Mouse (Mus musculus): ENCODE measurements around the gene Sult6b2.

The Sult6b2 gene

GRCm38 (mm10) chr6:142804402-142804801, at the start of gene Sult6b2:
Sult6b2 (minus strand) TSS chr6:142804502.
- no peak for DNase-seq (ENCODE audit: low read depth, low spot score)

DNA sequence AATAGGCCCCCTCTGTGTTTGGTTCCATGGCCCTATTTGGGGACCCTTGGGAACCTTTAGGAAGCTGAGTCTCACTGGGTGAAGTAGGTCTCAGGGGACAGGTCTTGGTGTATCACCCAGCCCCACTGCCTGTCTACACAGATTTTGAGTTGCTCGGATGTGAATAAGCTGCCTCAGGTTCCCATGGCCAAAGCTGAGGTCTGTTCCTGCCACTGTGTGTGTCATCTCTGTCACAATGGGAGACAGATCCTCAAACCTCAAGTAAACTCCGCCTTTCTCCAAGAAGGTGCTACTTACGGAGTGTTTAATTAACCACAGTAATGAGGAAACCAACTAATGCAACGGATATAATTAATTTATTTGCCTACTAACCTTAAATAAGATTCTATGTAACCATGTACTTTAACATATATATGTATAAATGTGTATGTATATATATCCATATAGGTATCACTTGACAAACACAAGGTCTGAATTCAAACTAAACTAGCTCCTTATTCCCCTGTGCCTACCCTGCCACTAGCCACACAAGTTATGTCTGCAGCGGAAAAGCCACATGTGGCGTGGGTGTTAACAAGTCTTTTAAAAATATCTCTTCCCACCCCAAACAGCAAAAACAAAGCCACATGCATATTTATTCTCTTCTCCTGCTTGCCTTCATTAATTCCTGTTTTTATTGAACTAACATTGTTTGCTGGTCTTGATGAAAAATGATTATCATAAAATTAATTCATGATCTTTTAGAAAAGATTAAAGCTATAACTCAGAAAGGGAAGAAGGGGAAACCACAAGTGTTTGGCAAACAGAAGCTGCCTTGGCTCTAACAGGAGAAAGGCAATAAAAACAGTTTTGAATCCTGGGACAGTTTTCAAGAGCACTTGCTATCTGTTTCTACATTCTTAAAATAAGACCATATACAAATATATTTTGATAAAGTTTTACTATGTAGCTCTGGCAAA, 48.4 kb upstream of the Sult6b2 start:
- no peak for DNase-seq (ENCODE audit: low read depth, low spot score)

DNA sequence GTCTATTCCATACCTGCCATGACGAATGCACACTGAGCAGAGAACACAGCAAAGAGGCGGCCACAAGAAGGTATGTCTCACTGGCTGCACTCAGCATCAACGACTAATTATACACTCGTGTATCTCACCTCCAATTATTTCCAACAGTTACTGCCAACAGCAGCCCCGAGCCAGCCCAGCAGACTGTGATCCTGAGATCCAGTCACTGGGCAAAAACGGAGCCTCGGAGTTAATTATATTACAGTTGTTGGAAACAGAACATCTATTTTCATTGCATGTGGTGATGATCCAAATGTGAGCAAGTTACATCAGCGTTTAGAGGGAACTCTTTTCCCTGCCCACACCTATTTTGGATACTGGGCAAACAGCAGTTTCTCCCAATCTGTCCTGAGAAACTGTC, 46.1 kb upstream of the Sult6b2 start:
- no peak for DNase-seq (ENCODE audit: low read depth, low spot score)

DNA sequence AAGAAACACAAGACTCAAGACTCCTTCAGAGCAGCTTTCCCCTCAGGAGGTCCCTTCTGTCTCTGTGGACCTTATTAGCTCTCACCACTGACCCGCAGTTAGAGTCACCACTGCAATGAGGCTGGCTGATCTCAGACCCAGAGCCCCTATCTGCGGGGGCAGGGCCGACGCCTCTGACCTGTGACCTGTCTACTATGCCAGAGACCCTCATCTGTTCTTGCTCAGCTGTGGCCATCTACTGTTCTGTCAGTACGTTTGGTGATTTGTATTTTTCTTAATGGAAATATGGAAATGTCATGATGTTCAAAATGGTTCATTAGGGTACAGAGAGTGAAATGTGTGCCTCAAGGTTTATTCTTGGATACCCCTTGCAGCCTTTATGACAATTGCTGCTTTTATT, 45.0 kb upstream of the Sult6b2 start:
- no peak for DNase-seq (ENCODE audit: low read depth, low spot score)

- DNase-seq (ENCODE audit: low read depth, low spot score): no peak
These were observed 43.8 kb upstream of the Sult6b2 start for GRCm38 (mm10) chr6:142847914-142848674.

GRCm38 (mm10) chr6:142846855-142847254, 42.6 kb upstream of the Sult6b2 start:
- no peak for DNase-seq (ENCODE audit: low read depth, low spot score)

DNA sequence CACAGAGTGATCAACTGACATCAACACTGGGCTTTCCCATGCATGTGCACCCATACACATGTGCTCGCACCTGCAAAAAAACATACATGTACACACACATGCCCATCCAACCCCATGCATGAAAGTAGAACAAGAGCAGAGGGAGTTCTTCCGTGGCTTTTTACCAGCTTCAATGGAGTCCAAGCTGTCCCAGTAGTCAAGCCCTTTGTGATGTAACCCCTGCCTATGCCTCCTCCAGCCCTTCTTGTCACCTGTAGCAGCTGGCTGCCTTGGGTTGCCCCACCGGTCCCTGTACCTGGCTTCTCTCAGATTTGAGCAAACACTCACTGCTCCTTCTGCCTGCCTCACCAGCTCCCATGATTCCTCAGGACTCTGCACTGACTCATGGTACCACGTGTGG, 40.8 kb upstream of the Sult6b2 start:
- no peak for DNase-seq (ENCODE audit: low read depth, low spot score)

DNA sequence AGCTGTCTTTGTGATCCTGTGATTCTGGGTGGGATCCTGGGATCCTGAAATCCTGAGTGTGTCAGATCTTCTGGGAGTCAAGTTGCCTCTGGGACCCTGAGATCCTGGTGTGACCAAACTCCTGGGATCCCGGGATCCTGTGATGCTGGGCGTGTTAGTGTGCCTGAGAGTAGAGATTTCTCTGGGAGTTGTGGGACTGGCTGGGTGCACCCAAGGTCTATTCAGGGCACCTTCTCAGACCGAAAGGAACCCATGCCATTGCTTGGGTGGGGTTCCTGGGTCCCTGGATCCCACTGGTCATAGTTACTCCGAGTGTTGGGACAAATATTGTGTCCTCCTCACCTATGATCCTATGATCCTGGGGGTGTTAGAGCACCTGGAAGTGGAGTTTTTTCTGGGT, 39.8 kb upstream of the Sult6b2 start:
- DNase-seq (ENCODE audit: low read depth, low spot score): no peak

DNA sequence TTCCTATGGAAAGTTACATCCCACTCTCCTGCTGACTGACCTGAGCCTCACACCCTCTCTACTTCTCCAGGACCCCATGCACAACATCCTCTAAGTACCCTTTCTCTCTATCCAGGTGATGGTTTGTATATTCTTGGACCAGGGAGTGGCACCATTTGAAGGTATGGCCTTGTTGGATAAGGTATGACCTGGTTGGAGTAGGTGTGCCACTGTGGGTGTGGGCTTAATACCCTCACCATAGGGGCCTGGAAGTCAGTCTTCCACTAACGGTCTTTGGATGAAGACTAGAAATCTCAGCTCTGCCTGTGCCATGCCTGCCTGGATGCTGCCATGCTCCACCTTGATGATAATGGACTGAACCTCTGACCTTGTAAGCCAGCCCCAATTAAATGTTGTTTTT, 34.2 kb upstream of the Sult6b2 start:
- DNase-seq (ENCODE audit: low read depth, low spot score): no peak

- DNase-seq (ENCODE audit: low read depth, low spot score): no peak
These were observed 33.0 kb upstream of the Sult6b2 start for GRCm38 (mm10) chr6:142837326-142837725.

DNA sequence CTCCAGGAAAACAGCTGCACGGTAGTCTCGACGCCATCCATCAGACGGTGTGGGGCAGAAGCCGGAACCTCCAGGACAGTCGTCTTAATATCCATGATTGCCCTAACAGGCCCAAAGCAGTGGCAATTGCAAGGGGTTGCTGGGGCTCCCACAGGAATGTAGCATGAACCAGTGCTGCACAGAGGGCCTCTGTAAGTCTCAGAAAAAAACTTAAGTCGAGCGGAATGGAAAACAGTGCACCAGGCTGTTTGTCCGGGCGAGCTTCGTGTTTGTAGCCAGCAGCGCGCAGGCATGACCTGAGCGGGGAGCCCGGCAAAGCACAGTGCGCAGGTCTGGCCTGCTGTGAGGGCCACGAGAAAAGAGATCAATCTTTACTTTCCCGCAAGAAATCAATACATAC, 31.4 kb upstream of the Sult6b2 start:
- DNase-seq (ENCODE audit: low read depth, low spot score): no peak

- DNase-seq (ENCODE audit: low read depth, low spot score): no peak
These were observed 30.6 kb upstream of the Sult6b2 start for GRCm38 (mm10) chr6:142834911-142835310.

DNA sequence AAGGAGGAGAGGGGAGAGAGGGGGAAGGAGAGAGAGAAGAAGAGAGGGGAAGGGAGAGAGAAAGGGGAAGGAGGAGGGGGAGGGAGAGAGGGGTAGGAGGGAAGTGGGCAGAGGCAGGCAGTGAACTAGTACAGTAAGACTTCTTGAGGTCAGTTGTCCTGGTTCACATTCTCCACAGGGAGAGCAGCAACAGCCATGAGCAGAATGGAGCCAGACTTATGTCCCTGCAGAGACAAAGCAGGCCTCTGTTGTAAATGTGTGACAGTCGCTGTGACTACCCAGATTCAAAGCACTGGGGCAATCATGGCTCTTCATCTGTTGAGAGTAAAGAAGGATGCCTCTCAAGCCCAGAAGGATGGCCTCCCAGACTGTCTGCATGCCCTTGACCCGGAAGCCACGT, 27.4 kb upstream of the Sult6b2 start:
- no peak for DNase-seq (ENCODE audit: low read depth, low spot score)

DNA sequence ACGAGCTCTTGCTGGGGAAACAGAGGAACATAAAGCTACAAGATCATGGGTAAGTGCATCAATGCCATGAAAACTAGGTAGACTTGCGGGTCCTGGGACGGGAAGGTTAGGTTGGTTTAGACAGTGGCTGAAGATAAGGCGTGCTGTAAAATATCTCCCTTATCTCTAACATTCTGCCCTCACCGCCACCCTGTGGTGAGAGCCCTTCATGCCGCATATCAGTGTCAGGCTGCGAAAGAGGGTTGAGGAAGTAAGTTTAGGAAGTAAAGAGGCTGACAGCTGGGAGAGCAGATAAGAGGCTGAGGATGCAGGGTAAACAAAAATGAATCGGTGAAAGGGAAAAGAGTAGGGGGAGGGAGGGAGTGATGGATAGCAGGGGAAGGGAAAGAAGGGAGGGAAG, 26.9 kb upstream of the Sult6b2 start:
- no peak for DNase-seq (ENCODE audit: low read depth, low spot score)

GRCm38 (mm10) chr6:142830221-142830620, 25.9 kb upstream of the Sult6b2 start:
- no peak for DNase-seq (ENCODE audit: low read depth, low spot score)

DNA sequence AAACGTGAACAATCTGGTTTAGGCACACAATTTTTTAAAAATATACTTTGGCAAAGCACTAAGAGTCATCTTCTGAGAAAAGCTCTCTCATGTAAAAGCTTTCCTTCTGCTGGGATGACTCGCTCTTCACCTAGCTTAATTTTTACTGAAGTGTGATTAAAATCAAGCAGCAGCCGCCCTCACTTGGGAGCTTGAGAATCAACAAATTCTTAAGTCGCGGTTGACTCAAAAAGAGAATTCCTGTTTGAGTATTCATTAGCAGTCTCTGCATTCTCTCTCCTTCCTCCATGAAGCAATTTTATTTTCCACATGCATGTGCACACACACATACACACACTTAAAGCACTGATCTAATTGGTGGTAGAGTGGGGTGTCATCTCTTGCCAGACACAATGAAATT, 21.1 kb upstream of the Sult6b2 start:
- DNase-seq (ENCODE audit: low read depth, low spot score): no peak

DNA sequence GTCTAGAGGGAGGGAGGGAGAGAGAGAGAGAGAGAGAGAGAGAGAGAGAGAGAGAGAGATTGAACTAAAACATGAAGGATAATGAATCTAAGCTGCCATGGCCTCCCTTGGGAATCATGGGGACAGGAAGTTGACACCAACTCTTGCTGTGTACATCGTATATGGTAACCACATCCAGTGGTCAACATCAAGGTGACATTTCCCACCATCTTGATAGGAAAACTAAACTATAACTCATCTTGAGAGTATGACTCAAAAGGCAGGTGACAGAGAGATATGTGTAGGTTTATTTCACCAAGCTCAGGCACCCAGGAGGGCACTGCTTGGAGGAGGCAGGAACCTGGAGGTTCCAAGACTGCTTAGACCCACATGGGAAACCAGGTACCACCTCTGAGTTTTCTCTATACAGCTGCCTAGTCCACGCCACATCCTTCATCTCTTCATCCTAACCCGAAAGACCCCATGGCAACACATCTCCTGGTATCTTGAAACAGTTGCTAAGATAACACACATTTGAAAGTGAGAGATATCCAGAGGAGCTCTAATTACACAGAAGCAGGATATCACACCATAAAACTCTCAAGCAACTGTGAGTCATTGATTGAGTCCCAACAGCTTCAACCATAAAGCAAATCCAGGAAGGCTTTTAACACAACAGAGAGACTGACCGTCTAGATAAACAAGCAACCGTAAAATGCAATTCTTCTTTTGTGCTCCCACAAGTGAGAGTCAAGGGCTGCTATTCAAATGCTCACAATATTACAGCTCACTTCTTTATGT, 18.9 kb upstream of the Sult6b2 start:
- no peak for DNase-seq (ENCODE audit: low read depth, low spot score)

- no peak for DNase-seq (ENCODE audit: low read depth, low spot score)
These were observed 14.0 kb upstream of the Sult6b2 start for GRCm38 (mm10) chr6:142818306-142818705.

GRCm38 (mm10) chr6:142815513-142815912, 11.2 kb upstream of the Sult6b2 start:
- no peak for DNase-seq (ENCODE audit: low read depth, low spot score)

- peak; percentile 48 for DNase-seq (ENCODE audit: low read depth, low spot score)
These were observed 10.2 kb upstream of the Sult6b2 start for GRCm38 (mm10) chr6:142814495-142814921.

DNA sequence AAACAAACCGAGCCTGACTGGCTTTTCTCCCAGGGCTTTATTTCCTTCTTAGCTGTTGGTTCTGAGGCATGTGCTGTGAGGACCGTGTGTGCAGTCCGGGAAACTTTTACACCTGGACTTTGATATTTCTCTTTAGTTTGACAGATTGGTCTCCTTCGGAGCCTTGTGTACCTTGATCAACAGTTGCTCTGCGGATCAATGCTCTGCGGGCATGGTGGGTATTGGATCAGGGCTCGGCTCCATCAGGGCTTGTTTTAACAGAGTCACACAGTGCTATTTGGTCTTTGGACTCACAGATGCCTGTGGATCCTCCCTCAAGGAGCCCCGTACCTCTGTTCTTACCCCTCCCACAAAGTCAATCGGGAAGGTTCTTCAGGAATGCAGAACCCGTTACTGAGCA, 9.7 kb upstream of the Sult6b2 start:
- DNase-seq (ENCODE audit: low read depth, low spot score): no peak

GRCm38 (mm10) chr6:142812969-142813368, 8.7 kb upstream of the Sult6b2 start:
- no peak for DNase-seq (ENCODE audit: low read depth, low spot score)
